Mouse (Mus musculus) lung, postnatal 0 days (tissue): Measurements from ENCODE around the gene Prom1.

ENCODE experiments used
- CTCF ChIP-seq: IDR thresholded peaks from 2 replicates; pipeline ENCODE4 v1.5.1; 2016; ENCODE audit warnings: antibody characterized with exemption, mild to moderate bottlenecking
- EP300 ChIP-seq: IDR thresholded peaks from 2 replicates; pipeline ENCODE4 v1.6.1; 2016; ENCODE audit warnings: antibody characterized with exemption, mild to moderate bottlenecking, control low read depth

GRCm38 (mm10) chr5:44100544-44101230, 1.1 kb downstream of the Prom1 start:
- peak; percentile 43 for TF ChIP-seq CTCF
- TF ChIP-seq EP300, result no peak
